Mouse (Mus musculus) embryonic facial prominence, embryonic 15.5 days (tissue): ENCODE measurements at regions not wholly inside any gene's neighbourhood (a gene's known extent, or its start where the extent isn't known, plus 50 kb on each side); places are given as distances from the start of the nearest gene placed in this dataset.

ENCODE experiments used
- ATAC-seq: fragments of 200-750 bp; cut with Nextera tagmentation; 2 replicates; pipeline ENCODE4 v1.8.0; 2017; ENCODE audit warnings: low read depth, moderate TSS enrichment; ENCODE audit not compliant: insufficient number of reproducible peaks, low FRiP score, low TSS enrichment
- H3K27ac ChIP-seq: fragments of 300-500 bp; sonication (generic); replicated peaks from 2 replicates; pipeline ENCODE4 v1.5.1; 2015; ENCODE audit warnings: mild to moderate bottlenecking, inconsistent platforms
- H3K27me3 ChIP-seq: fragments of 300-500 bp; sonication (generic); 2 replicates; pipeline ENCODE4 v1.6.1; 2015; ENCODE audit warnings: inconsistent platforms
- H3K36me3 ChIP-seq: fragments of 300-500 bp; sonication (generic); 2 replicates; pipeline ENCODE4 v1.6.1; 2015; ENCODE audit warnings: mild to moderate bottlenecking, inconsistent platforms
- H3K4me1 ChIP-seq: fragments of 300-500 bp; sonication (generic); 2 replicates; pipeline ENCODE4 v1.6.1; 2015; ENCODE audit warnings: inconsistent platforms
- H3K4me2 ChIP-seq: fragments of 300-500 bp; sonication (generic); replicated peaks from 2 replicates; pipeline ENCODE4 v1.6.1; 2015; ENCODE audit warnings: mild to moderate bottlenecking, inconsistent platforms
- H3K4me3 ChIP-seq: fragments of 300-500 bp; sonication (generic); replicated peaks from 2 replicates; pipeline ENCODE4 v1.5.1; 2015; ENCODE audit warnings: mild to moderate bottlenecking, inconsistent platforms
- H3K9ac ChIP-seq: fragments of 300-500 bp; sonication (generic); 2 replicates; pipeline ENCODE4 v1.6.1; 2015; ENCODE audit warnings: inconsistent platforms
- H3K9me3 ChIP-seq: fragments of 300-500 bp; sonication (generic); replicated peaks from 2 replicates; pipeline ENCODE4 v1.6.1; 2016; ENCODE audit warnings: inconsistent platforms
- WGBS: fragments of 180-500 bp; shearing (Covaris S2); methylation state at CpG from one replicate; pipeline ENCODE4 v1.1.7; 2015; 5-methylcytosine and 5-hydroxymethylcytosine counted together

DNA sequence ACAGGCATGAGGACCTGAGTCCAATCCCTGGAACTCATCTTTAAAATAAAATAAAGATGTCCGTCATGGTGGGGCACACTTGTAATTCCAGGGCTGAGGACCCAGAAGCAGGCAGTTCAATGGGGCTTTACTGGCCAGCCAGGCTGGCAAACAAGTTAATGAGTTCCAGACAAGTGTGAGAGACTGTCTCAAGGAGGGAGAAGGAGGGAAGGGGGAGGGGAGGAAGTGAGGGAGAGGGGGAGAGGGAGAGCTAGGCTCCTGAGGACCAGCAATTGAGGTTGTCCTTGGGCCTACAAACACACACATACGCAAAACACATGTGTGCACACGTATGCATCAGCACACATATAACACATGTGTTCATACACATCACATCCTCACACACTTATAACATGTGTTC is 149.2 kb downstream of the Tmem132e start:
- H3K9me3 ChIP-seq, result no peaks in the 10 kb centered on the region
- H3K36me3 ChIP-seq, result no peaks in the 10 kb centered on the region
- H3K4me2 ChIP-seq, result no peak overlapping the region
- H3K4me1 ChIP-seq, result no peaks in the 10 kb centered on the region
- no peak for ATAC-seq
- H3K9ac ChIP-seq, result no peak overlapping the region
- 51% methylated on average over 3 of the region's 3 CpGs for WGBS
- H3K27ac ChIP-seq, result no peak overlapping the region
- no peak overlapping the region for H3K4me3 ChIP-seq
- H3K27me3 ChIP-seq, result no peaks in the 10 kb centered on the region

DNA sequence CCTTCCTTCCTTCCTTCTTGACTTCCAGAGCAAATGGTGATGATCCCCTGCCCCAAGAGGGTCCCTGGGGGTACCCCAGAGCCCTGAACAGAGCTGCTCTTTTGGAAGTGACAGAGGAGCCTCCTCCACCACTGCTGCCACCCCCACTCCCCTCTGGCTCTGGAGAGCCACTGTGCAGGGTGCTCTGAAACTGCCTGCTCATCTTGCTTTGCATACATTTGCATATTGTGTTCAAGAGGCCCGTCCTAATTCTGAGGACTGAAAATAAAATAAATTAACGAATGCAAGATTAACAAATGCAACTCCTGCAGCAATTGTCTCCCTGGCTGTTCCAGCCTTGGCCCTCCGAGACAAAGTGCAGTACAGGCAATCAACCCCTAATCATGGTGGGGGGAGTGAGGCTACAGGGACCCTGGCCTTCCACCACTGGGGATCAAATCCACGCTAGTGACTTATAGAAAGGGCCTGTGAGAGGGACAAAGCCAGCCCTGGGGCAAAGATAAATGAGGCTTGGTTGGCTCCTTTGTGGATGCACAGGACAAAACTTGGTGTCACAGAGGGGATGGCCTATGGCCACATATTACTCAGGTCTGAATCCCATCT is 134.6 kb downstream of the Tmem132e start:
- no peak overlapping the region for H3K4me2 ChIP-seq
- H3K27ac ChIP-seq, result no peak overlapping the region
- H3K27me3 ChIP-seq, result 0 out of 2 replicates have a peak, but pooled peaks cover 2% of the 10 kb centered on the region
- no peaks in the 10 kb centered on the region for H3K9me3 ChIP-seq
- 24% methylated on average over 4 of the region's 4 CpGs for WGBS
- H3K4me3 ChIP-seq, result no peak overlapping the region
- no peaks in the 10 kb centered on the region for H3K4me1 ChIP-seq
- no peaks in the 10 kb centered on the region for H3K36me3 ChIP-seq
- H3K9ac ChIP-seq, result no peak overlapping the region
- no peak for ATAC-seq

DNA sequence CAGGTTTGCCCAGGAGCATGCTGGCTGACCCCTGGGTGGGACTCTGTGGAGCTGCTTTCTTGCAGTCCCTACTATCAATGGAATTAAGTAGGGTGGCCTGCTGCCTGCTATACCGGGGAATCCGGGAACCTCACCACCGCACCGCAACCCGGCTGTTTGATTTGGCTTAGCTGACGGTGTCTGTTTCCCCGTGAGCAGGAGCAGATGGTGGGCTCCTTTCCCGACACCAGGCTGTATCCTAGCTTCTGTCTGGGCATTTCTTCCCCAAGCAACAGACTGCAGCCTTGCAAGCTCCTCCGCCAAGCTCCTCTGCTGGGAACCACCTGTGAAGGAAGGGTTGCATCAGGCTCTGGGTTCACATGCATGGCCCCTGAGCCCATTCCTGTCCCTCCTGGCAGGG is 132.7 kb downstream of the Tmem132e start:
- H3K27me3 ChIP-seq, result no peaks in the 10 kb centered on the region
- H3K9me3 ChIP-seq, result no peaks in the 10 kb centered on the region
- no peak overlapping the region for H3K4me2 ChIP-seq
- H3K4me3 ChIP-seq, result no peak overlapping the region
- no peak overlapping the region for H3K27ac ChIP-seq
- no peaks in the 10 kb centered on the region for H3K4me1 ChIP-seq
- WGBS, result 38% methylated on average over 9 of the region's 9 CpGs
- ATAC-seq, result no peak
- H3K36me3 ChIP-seq, result no peaks in the 10 kb centered on the region
- H3K9ac ChIP-seq, result no peak overlapping the region

DNA sequence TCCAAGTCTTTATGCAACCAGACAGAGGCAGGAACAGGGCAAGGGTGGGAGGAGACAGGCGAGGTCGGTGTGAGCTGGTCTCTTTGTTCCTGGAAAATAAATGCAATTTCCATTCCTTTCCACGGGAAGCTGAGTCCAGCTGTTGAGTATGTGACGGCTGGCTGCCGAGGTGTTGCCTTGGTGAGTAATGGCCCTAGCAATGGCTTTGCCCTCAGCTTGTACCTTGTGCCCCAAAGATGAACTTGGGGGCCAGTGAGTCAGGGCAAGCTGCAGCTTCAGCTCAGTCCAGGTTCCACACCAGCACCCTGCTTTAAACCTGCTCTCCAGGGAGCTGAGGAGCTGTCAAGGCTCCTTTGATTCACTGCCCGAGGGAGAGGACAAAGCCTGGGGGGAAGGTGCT is 130.0 kb downstream of the Tmem132e start:
- Histone ChIP-seq H3K36me3 (no peaks in the 10 kb centered on the region), H3K9me3 (no peaks in the 10 kb centered on the region), H3K27ac (no peak overlapping the region), H3K4me1 (no peaks in the 10 kb centered on the region), H3K4me3 (no peak overlapping the region), H3K27me3 (no peaks in the 10 kb centered on the region), H3K9ac (no peak overlapping the region), H3K4me2 (no peak overlapping the region)
- no peak for ATAC-seq
- 42% methylated on average over 6 of the region's 6 CpGs for WGBS

- WGBS, result 88% methylated on average over 4 of the region's 4 CpGs
- H3K4me3 ChIP-seq, result no peak overlapping the region
- no peak overlapping the region for H3K4me2 ChIP-seq
- H3K27me3 ChIP-seq, result no peaks in the 10 kb centered on the region
- H3K4me1 ChIP-seq, result no peaks in the 10 kb centered on the region
- H3K27ac ChIP-seq, result no peak overlapping the region
- no peaks in the 10 kb centered on the region for H3K36me3 ChIP-seq
- H3K9ac ChIP-seq, result no peak overlapping the region
- no peaks in the 10 kb centered on the region for H3K9me3 ChIP-seq
- ATAC-seq, result no peak
Observed at GRCm38 (mm10) chr11:82514526-82515144, 125.9 kb downstream of the Tmem132e start.

DNA sequence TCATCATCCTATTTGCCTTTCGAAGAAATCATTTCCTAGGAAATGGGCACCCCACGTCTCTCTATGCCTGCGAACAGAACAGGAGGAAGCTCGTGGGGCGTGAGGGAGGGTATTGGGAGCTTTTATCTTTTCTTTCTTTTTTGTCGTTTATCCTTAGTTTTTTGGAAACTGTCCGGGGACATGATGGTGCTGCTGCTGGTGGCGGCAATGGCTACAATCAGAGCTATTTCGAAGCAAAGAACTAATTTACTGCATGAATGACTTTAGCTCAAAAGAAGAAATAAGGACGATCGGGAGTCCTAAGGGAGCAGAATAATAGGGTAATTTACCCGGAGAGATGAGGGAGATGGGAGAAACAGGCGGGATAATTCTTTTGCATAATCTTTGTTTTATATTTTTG is 119.9 kb downstream of the Tmem132e start:
- Histone ChIP-seq H3K36me3 (no peaks in the 10 kb centered on the region), H3K27ac (no peak overlapping the region), H3K4me1 (no peaks in the 10 kb centered on the region), H3K9me3 (no peaks in the 10 kb centered on the region), H3K27me3 (peaks cover 6% of the 10 kb centered on the region; the same call in 1 of the 2 replicates), H3K4me2 (no peak overlapping the region), H3K9ac (no peak overlapping the region), H3K4me3 (no peak overlapping the region)
- 33% methylated on average over 13 of the region's 13 CpGs for WGBS
- no peak for ATAC-seq
